Comparison of ENCODE assay signal across 17 mouse cellular contexts in genomic region chr15:3251718-3252067, GRCm38 (mm10). TPM values are rescaled to one million over a fixed set of nuclear protein-coding genes. Genes with fewer than 3 reads are reported as not detected.
DNase-seq lines count a peak whose midpoint lies in the region; ATAC-seq and TF ChIP-seq lines count a peak whose summit lies in the region.
"Had no signal": no experiment of that assay in that cellular context is flagged by ENCODE, and none has a peak within 500 bp of the region (broad histone marks: within the 10 kb centered on the region; RNA-seq: fewer than 3 reads in every experiment).

No protein-coding gene starts in this region.

- H3K27ac ChIP-seq in embryonic facial prominence, embryonic 15.5 days (replicated peaks): peak overlapping the region; percentile 56; the same call in 1 of the 2 replicates
- H3K27ac ChIP-seq in embryonic facial prominence, embryonic 10.5 days (replicated peaks): no peak overlapping the region
- no peak overlapping the region; the same call in 1 of the 2 replicates for H3K27ac ChIP-seq in kidney, adult 2 months (ENCODE audit: insufficient read depth, low read depth, low read length)
- peak overlapping the region; percentile 90 for H3K27ac ChIP-seq in lung, embryonic 16.5 days (ENCODE audit: low read length)
- H3K27ac ChIP-seq in forebrain, embryonic 10.5 days: no peak overlapping the region
- H3K27ac ChIP-seq: forebrain, embryonic 15.5 days; hindbrain, embryonic 14.5 days had no signal

- no peak for TF ChIP-seq CTCF in kidney, adult 2 months (conservative IDR thresholded peaks at IDR 0.05; ENCODE audit: insufficient read depth, insufficient read length, low read depth, low read length)

- no peaks in the 10 kb centered on the region for H3K9me3 ChIP-seq in embryonic facial prominence, embryonic 15.5 days (replicated peaks)
- no peaks in the 10 kb centered on the region for H3K9me3 ChIP-seq in embryonic facial prominence, embryonic 10.5 days
- H3K9me3 ChIP-seq in lung, embryonic 16.5 days (ENCODE audit: control insufficient read depth, low read length): no peaks in the 10 kb centered on the region
- no peaks in the 10 kb centered on the region for H3K9me3 ChIP-seq in forebrain, embryonic 10.5 days
- H3K9me3 ChIP-seq: forebrain, embryonic 15.5 days had no signal

- no peak overlapping the region for H3K9ac ChIP-seq in embryonic facial prominence, embryonic 15.5 days
- no peak overlapping the region for H3K9ac ChIP-seq in lung, embryonic 16.5 days (ENCODE audit: low read length)
- H3K9ac ChIP-seq: forebrain, embryonic 15.5 days; hindbrain, embryonic 14.5 days had no signal

- TF ChIP-seq POLR2A in kidney, adult 2 months (IDR thresholded peaks at IDR 0.05; ENCODE audit: low read depth, low read length): no peak

- H3K36me3 ChIP-seq in embryonic facial prominence, embryonic 15.5 days: no peaks in the 10 kb centered on the region
- H3K36me3 ChIP-seq in embryonic facial prominence, embryonic 10.5 days (replicated peaks): no peaks in the 10 kb centered on the region
- H3K36me3 ChIP-seq in kidney, adult 2 months (ENCODE audit: control insufficient read depth, insufficient read depth, low read length): no peaks in the 10 kb centered on the region
- H3K36me3 ChIP-seq in lung, embryonic 16.5 days (ENCODE audit: control insufficient read depth, insufficient read depth, low read length): no peaks in the 10 kb centered on the region
- H3K36me3 ChIP-seq in forebrain, embryonic 10.5 days (replicated peaks): no peaks in the 10 kb centered on the region
- H3K36me3 ChIP-seq: forebrain, embryonic 15.5 days had no signal

- H3K4me2 ChIP-seq in embryonic facial prominence, embryonic 15.5 days (replicated peaks): no peak overlapping the region
- no peak overlapping the region for H3K4me2 ChIP-seq in lung, embryonic 16.5 days (ENCODE audit: low read depth, low read length)
- H3K4me2 ChIP-seq: forebrain, embryonic 15.5 days; hindbrain, embryonic 14.5 days had no signal

- no peaks in the 10 kb centered on the region for H3K4me1 ChIP-seq in embryonic facial prominence, embryonic 15.5 days
- no peaks in the 10 kb centered on the region for H3K4me1 ChIP-seq in embryonic facial prominence, embryonic 10.5 days
- H3K4me1 ChIP-seq in kidney, adult 2 months (ENCODE audit: control insufficient read depth, insufficient read depth, low read length): peaks cover 7% of the 10 kb centered on the region
- peaks cover 12% of the 10 kb centered on the region for H3K4me1 ChIP-seq in lung, embryonic 16.5 days (replicated peaks; ENCODE audit: control insufficient read depth, insufficient read depth, low read length)
- no peaks in the 10 kb centered on the region for H3K4me1 ChIP-seq in forebrain, embryonic 10.5 days
- H3K4me1 ChIP-seq: forebrain, embryonic 15.5 days had no signal

- no peak for DNase-seq in embryonic facial prominence, embryonic 10.5 days (ENCODE audit: low spot score)
- peak; percentile 37 for DNase-seq in kidney, adult 2 months
- no peak for DNase-seq in kidney, postnatal 14 days
- no peak for DNase-seq in lung, postnatal 25 days (ENCODE audit: low spot score)
- DNase-seq in forebrain, embryonic 10.5 days (ENCODE audit: extremely low spot score, low spot score): no peak
- DNase-seq in retina, embryonic 14.5 days (ENCODE audit: low spot score): no peak
- DNase-seq: adrenal gland, postnatal 25 days; cerebellum, postnatal 10 days; embryo, embryonic 11 days; layer of hippocampus, adult 9-11 months; right cerebral cortex, postnatal 4 days; thymus, postnatal 14 days had no signal

- no peak overlapping the region for H3K4me3 ChIP-seq in embryonic facial prominence, embryonic 15.5 days (replicated peaks)
- H3K4me3 ChIP-seq in embryonic facial prominence, embryonic 10.5 days: no peak overlapping the region
- H3K4me3 ChIP-seq in kidney, adult 2 months (ENCODE audit: insufficient read depth, low read depth, low read length): no peak overlapping the region
- H3K4me3 ChIP-seq in lung, embryonic 16.5 days (ENCODE audit: low read length): no peak overlapping the region
- H3K4me3 ChIP-seq in forebrain, embryonic 10.5 days: no peak overlapping the region
- H3K4me3 ChIP-seq: forebrain, embryonic 15.5 days had no signal

- H3K27me3 ChIP-seq in embryonic facial prominence, embryonic 15.5 days: no peaks in the 10 kb centered on the region
- no peaks in the 10 kb centered on the region for H3K27me3 ChIP-seq in embryonic facial prominence, embryonic 10.5 days (replicated peaks; ENCODE audit: low read depth, poor library complexity, severe bottlenecking)
- H3K27me3 ChIP-seq in kidney, adult 2 months (replicated peaks; ENCODE audit: control insufficient read depth, insufficient read depth, low read length): no peaks in the 10 kb centered on the region; the same call in 1 of the 2 replicates
- H3K27me3 ChIP-seq in lung, embryonic 16.5 days (ENCODE audit: control insufficient read depth, insufficient read depth, low read depth, low read length): no peaks in the 10 kb centered on the region
- H3K27me3 ChIP-seq in forebrain, embryonic 10.5 days (ENCODE audit: poor library complexity, severe bottlenecking): no peaks in the 10 kb centered on the region
- H3K27me3 ChIP-seq: forebrain, embryonic 15.5 days had no signal

- no peak for ATAC-seq in embryonic facial prominence, embryonic 15.5 days (ENCODE audit: insufficient number of reproducible peaks, low FRiP score, low TSS enrichment, low read depth)
- peak; percentile 30 for ATAC-seq in lung, embryonic 16.5 days (ENCODE audit: low read depth)
- ATAC-seq: forebrain, embryonic 15.5 days had no signal

RNA-seq across cellular contexts. Expression of gene Selenop, which starts 16.7 kb away (rescaled TPM):
- polyA plus RNA-seq in embryonic facial prominence, embryonic 15.5 days (2015; fragmentation: Nextera tagmentation; extraction: Ambion mirVana): 154 and 158 TPM in 2 replicates
- polyA plus RNA-seq in embryonic facial prominence, embryonic 10.5 days (2016; fragmentation: Nextera tagmentation; extraction: Ambion mirVana): 53.5 and 62.5 TPM in 2 replicates
- polyA plus RNA-seq in kidney, adult 2 months (2012; rRNA removed): 451 and 505 TPM in 2 replicates
- polyA plus RNA-seq in lung, embryonic 16.5 days (2015; fragmentation: Nextera tagmentation; extraction: Ambion mirVana): 148 and 183 TPM in 2 replicates
- 43.6 and 44.7 TPM in 2 replicates for polyA plus RNA-seq in forebrain, embryonic 10.5 days (2016; fragmentation: Nextera tagmentation; extraction: Ambion mirVana)

RNA-seq across cellular contexts. Expression of gene Ccdc152, which starts 51.6 kb away (rescaled TPM):
- 0.46 TPM in 1 of 2 replicates, not detected in the other for polyA plus RNA-seq in embryonic facial prominence, embryonic 15.5 days (2015; fragmentation: Nextera tagmentation; extraction: Ambion mirVana)
- polyA plus RNA-seq in embryonic facial prominence, embryonic 10.5 days (2016; fragmentation: Nextera tagmentation; extraction: Ambion mirVana): 0.14 TPM in 1 of 2 replicates, not detected in the other
- polyA plus RNA-seq in kidney, adult 2 months (2012; rRNA removed): 1.0 and 1.3 TPM in 2 replicates
- 0.28 TPM in 1 of 2 replicates, not detected in the other for polyA plus RNA-seq in lung, embryonic 16.5 days (2015; fragmentation: Nextera tagmentation; extraction: Ambion mirVana)
- polyA plus RNA-seq in forebrain, embryonic 10.5 days (2016; fragmentation: Nextera tagmentation; extraction: Ambion mirVana): 0.20 TPM in 1 of 2 replicates, not detected in the other
- polyA plus RNA-seq: forebrain, embryonic 15.5 days; neural tube, embryonic 11.5 days had no signal

Comparison
In these comparisons a context has a peak if more than half of its experiments do, and no peak if none do; other contexts are left out.
1. H3K27ac ChIP-seq: peak in embryonic facial prominence, embryonic 15.5 days (single experiment) and lung, embryonic 16.5 days (single experiment); none in embryonic facial prominence, embryonic 10.5 days (single experiment), kidney, adult 2 months (single experiment) and forebrain, embryonic 10.5 days (single experiment).